Mouse (Mus musculus): Measurements from ENCODE around the gene Fam207a.

- TF ChIP-seq GATA1 (IDR thresholded peaks at IDR 0.05; ENCODE audit: borderline replicate concordance, low read length) (no peak), FLI1 (IDR thresholded peaks at IDR 0.05; ENCODE audit: low read length) (no peak)
These were observed 39.3 kb upstream of the Fam207a start for GRCm38 (mm10) chr10:77554918-77555317.

Data from megakaryocyte, embryonic 14.5 days (primary cell).